Mouse (Mus musculus): ENCODE data around the gene Slc16a6.

The Slc16a6 gene

GRCm38 (mm10) chr11:109485398-109486045 is 12.1 kb upstream of the Slc16a6 start:
- DNase-seq = no peak

GRCm38 (mm10) chr11:109480440-109480839 is 7.0 kb upstream of the Slc16a6 start:
- DNase-seq = no peak

GRCm38 (mm10) chr11:109479575-109480285 is 6.3 kb upstream of the Slc16a6 start:
- no peak for DNase-seq

GRCm38 (mm10) chr11:109477606-109478380 is 4.4 kb upstream of the Slc16a6 start:
- no peak for DNase-seq

- DNase-seq = no peak
Measured at GRCm38 (mm10) chr11:109476653-109477052, 3.3 kb upstream of the Slc16a6 start.

GRCm38 (mm10) chr11:109476241-109476640 is 2.8 kb upstream of the Slc16a6 start:
- no peak for DNase-seq

- no peak for DNase-seq
Measured at GRCm38 (mm10) chr11:109475717-109476116, 2.3 kb upstream of the Slc16a6 start.

GRCm38 (mm10) chr11:109474836-109475235 is 1.4 kb upstream of the Slc16a6 start:
- DNase-seq = no peak

GRCm38 (mm10) chr11:109474086-109474742 is 816 bp upstream of the Slc16a6 start:
- DNase-seq = no peak

GRCm38 (mm10) chr11:109472821-109473170 is 602 bp downstream of the Slc16a6 start:
- no peak for DNase-seq

GRCm38 (mm10) chr11:109472171-109472691 is 1.2 kb downstream of the Slc16a6 start:
- peak; percentile 45 for DNase-seq

GRCm38 (mm10) chr11:109470921-109471861 is 2.2 kb downstream of the Slc16a6 start:
- DNase-seq = no peak

- no peak for DNase-seq
Measured at GRCm38 (mm10) chr11:109470170-109470569, 3.2 kb downstream of the Slc16a6 start.

GRCm38 (mm10) chr11:109468133-109468532 is 5.3 kb downstream of the Slc16a6 start:
- no peak for DNase-seq

GRCm38 (mm10) chr11:109466987-109467386 is 6.4 kb downstream of the Slc16a6 start:
- DNase-seq = no peak

- no peak for DNase-seq
Measured at GRCm38 (mm10) chr11:109465068-109465467, 8.3 kb downstream of the Slc16a6 start.

GRCm38 (mm10) chr11:109460586-109460985 is 12.8 kb downstream of the Slc16a6 start:
- no peak for DNase-seq

- DNase-seq = no peak
Measured at GRCm38 (mm10) chr11:109458165-109458564, 15.2 kb downstream of the Slc16a6 start.

GRCm38 (mm10) chr11:109456261-109456660 is 17.1 kb downstream of the Slc16a6 start:
- no peak for DNase-seq

GRCm38 (mm10) chr11:109451169-109451568 is 22.2 kb downstream of the Slc16a6 start:
- no peak for DNase-seq

- no peak for DNase-seq
Measured at GRCm38 (mm10) chr11:109445438-109446035, 27.9 kb downstream of the Slc16a6 start.
